Mouse (Mus musculus) cerebellum, postnatal 4 days (tissue): ENCODE measurements around the gene Cdc6.
A peak's percentile ranks its signal among the peaks of the same experiment; 100 is the strongest.

Source experiments
- DNase-seq, 2 experiments: peaks; one replicate each; pipeline ENCODE4 v3.0.0; 2022; ENCODE audit warnings: low spot score in 2 of 2, mixed read lengths in 1 of 2

The Cdc6 gene

DNA sequence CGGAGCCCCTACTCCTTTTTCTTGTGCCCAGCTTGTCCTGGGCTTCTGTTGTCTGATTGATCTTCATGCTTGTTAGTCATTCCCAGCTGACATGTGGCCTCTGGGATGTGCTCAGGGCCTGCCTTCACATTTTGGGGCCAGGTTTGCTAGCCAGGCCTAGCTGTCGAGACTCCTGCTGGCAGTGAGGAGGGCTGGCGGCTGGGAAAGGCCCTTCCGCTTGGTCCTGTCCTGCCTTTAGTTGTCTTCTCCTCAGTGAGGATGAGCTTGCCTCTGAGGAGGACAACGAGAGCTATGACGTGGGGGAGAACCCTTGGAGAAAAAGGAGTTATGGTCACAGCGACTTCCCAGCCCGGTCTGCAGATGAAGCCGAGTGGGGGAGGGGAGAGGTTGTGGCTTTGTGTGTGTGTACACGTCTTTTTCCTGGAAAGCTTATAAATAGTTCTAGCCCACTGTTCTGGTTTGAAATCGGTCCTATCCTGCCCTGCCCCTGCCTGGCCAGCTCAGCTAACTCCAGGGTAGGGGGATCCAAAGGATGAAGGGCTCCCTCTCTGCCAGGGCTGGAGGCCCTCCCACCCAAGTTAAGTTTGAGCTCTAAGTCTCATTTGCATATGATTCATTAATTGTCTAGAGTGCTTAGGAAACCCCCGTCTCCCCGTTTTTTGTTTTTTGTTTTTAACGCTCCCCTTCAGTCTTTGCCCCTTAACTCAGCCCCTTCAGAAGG, 36.3 kb downstream of the Cdc6 start:
- no peak for DNase-seq

DNA sequence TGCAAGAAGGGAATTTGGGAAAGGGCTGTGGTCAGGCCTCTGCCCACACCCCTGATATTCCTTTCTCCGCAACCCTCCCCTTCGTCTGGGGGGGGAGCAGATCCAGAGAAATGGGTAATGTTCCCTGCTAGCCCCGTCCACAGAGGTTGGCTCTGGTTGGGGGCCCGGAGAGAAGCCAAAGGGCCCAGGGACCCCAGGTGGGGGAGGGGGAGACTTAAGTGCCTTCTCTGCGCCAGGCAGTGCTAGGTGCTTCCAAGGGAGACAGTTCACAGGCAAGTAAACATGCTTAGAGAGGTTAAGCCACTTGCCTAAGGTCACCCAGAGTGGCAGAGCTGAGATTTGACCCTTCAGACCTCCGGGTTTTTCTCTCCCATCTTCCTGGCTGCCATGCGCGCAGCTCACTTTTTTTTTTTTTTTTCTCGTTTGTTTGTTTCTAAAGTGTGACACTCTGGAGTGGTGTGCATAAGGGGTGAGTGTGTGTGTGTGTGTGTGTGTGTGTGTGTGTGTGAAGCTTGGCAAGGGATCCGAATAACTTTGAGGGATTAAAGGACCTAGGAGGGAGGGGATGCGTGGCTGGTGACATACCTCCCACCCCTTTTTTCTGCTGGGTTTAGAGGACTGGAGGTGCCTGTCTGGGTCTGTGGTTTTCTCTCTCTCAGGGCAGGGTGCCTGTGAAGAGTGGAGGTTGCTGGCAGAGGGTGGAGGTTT, 37.5 kb downstream of the Cdc6 start:
- DNase-seq = no peak

GRCm38 (mm10) chr11:98945605-98945977, 38.0 kb downstream of the Cdc6 start:
- no peak for DNase-seq

GRCm38 (mm10) chr11:98947969-98948569, 40.5 kb downstream of the Cdc6 start:
- DNase-seq = no peak

- DNase-seq = no peak
Measured at GRCm38 (mm10) chr11:98949242-98949957, 41.8 kb downstream of the Cdc6 start.

- no peak for DNase-seq
Measured at GRCm38 (mm10) chr11:98949958-98950460, 42.4 kb downstream of the Cdc6 start.

DNA sequence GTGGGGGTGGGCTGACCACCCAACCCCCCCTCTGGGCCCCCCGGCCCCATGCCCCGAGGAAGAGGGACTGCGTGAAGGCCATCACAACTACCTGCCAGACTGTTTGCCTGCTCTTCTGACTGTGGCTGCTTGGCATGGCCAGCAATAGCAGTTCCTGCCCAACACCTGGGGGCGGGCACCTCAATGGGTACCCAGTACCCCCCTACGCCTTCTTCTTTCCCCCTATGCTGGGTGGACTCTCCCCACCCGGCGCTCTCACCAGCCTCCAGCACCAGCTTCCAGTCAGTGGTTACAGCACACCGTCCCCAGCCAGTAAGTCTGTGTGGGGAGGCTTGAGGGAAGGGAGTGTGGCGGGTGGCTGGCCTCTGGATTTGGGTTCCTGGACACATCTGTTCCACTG, 42.9 kb downstream of the Cdc6 start:
- DNase-seq = no peak

- peak; percentile 61 to 88 for DNase-seq
Measured at GRCm38 (mm10) chr11:98951026-98951906, 43.7 kb downstream of the Cdc6 start.

DNA sequence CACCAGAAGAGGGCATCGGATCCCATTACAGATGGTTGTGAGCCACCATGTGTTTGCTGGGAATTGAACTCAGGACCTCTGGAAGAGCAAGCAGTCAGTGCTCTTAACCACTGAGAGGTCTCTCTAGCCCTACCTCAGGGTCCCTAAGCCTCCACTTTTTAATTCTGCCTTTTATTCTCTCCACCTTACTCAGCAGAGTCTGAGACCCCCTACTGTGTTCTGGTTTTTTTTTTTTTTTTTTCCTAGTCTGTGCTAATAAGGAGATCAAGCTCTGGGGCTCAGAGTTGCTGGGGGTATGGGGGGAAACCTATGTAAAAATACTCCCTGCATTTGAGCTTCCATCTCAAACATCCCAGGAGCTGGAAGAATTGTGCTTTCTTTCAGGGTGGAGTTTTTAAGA, 44.5 kb downstream of the Cdc6 start:
- no peak for DNase-seq

DNA sequence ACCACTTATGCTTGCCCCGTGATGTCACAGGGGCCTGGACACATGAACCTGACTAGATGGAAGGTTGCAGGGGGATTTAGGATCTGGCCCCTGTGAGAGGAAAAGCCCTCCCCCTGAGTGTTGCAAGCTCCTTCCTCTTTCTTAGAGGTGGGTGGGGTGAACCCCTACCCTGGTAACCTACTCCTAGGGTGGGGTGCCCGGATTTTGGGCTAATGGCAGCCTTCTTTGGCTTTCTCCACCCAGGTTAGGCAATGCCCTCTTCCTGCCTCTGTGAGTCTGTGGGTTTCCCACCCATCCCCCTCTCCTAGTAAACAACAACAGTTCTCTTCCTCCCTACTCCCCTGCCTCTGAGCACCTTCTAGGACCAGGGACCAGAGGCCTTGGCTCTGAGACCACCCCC, 45.1 kb downstream of the Cdc6 start:
- no peak for DNase-seq

GRCm38 (mm10) chr11:98953361-98953760, 45.8 kb downstream of the Cdc6 start:
- no peak for DNase-seq

DNA sequence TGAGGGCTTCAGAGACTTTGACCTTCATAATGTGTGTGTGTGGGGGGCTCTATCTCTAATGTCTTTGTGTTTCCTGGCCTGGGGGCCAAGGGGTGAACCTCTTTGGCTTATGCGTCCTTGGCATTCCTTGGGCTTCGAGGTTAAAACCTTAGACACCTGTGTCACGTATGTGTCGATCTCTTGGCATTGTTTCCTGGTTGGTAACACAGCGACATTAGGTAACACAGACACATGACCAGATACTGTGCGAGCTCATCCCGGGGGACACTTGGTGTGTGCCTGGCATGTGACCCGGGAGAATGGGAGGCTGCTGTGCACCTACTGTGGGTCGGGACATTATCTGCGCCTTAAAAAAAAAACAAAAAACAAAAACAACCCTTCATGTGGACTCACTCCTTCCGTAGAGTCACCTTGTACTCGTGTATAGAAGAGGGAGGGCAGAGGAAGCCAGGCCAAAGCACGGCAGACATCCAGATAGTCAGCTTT, 46.3 kb downstream of the Cdc6 start:
- no peak for DNase-seq

- DNase-seq = peak; percentile 63 to 80
Measured at GRCm38 (mm10) chr11:98954373-98954772, 46.8 kb downstream of the Cdc6 start.

- no peak for DNase-seq
Measured at GRCm38 (mm10) chr11:98954801-98955706, 47.5 kb downstream of the Cdc6 start.

- DNase-seq = no peak
Measured at GRCm38 (mm10) chr11:98955707-98956235, 48.2 kb downstream of the Cdc6 start.

DNA sequence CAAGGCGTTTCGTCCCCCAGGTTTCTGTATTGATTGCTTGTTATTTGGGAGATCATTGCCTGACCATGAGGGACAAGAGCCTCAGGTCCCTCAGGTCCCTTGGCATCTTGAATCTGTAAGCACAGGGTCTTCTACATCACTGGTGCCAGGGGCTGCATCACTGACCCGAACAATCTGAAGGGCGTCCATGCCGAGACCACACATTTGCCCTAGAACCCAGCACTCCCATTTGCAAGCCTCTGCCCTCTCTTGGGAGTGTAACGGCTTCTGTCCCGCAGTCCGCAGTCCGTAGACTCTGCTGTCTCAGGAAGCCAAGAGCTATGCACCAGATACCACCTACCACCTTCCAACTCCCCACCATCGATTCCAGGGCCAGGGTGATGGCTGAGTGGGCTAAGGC, 48.7 kb downstream of the Cdc6 start:
- no peak for DNase-seq

DNA sequence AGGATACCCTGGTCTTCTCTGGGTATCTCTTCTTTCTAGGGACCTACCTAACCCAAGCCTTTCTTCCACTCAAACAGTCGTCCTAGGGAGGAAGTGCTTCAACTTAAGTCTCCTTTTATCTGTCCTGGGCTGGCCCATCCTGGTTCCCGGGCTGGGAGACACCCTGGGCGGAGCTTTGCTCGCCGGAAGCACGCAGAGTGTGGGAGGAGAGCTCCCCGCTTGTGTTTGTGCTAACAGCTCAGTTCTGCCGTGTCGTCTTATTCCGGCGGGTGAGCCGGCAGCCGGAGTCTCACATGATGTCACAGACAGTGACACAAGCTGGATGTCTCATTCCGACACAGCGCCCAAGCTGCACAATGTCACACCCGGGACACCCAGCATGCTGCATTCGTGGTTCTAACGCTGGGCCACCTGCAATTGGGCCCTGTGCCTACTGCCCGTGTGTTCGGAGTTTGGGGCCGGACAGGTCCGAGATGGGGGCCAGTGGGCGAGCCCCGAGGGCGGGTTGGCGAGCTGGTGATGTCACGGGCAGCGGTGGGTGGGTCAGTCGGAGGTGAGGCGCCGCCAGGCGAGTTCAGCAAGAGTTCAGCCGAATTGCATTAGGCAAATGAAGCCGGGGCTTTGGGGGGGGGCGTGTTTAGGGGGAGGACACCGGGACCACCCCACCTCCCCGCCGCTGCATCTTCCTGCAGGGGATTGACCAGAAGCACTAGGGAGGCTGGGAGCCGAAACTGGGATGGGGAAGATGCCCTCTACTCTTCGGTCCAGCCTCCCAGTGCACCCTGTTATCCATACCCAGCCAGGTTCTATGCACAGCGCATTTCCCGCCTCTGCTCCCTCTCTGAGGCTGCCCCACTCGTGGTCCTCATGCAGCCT, 52.1 kb downstream of the Cdc6 start:
- no peak for DNase-seq

GRCm38 (mm10) chr11:98960313-98960906, 52.8 kb downstream of the Cdc6 start:
- no peak for DNase-seq
